Mouse (Mus musculus) brown adipose tissue, adult 24 weeks (tissue): ENCODE results near the gene Spsb1. TPM values are rescaled to one million over a fixed set of nuclear protein-coding genes. Genes with fewer than 3 reads are reported as not detected.

Source experiments
- H3K27ac ChIP-seq: fragments of 200-500 bp; replicated peaks from 2 replicates; pipeline ENCODE4 v1.5.1; 2012; ENCODE audit warnings: low read depth, mild to moderate bottlenecking, low read length
- H3K4me1 ChIP-seq: fragments of 200-500 bp; 2 replicates; pipeline ENCODE4 v1.6.1; 2012; ENCODE audit warnings: low read length, mixed read lengths; ENCODE audit not compliant: control insufficient read depth, insufficient read depth, insufficient read length
- H3K4me3 ChIP-seq: fragments of 200-500 bp; 2 replicates; pipeline ENCODE4 v1.5.1; 2012; ENCODE audit warnings: low read depth, mild to moderate bottlenecking, low read length, moderate library complexity; ENCODE audit not compliant: insufficient read depth
- polyA plus RNA-seq: library from polyadenylated mRNA; stranded (reverse); fragments of >200 nt; gene quantifications from 2 replicates; pipeline ENCODE4 v1.2.4, GENCODE M21; 2012; ENCODE audit not compliant: missing spikeins, insufficient read depth, insufficient read length

Gene Spsb1
- 24.3 and 32.5 TPM in 2 replicates for polyA plus RNA-seq

DNA sequence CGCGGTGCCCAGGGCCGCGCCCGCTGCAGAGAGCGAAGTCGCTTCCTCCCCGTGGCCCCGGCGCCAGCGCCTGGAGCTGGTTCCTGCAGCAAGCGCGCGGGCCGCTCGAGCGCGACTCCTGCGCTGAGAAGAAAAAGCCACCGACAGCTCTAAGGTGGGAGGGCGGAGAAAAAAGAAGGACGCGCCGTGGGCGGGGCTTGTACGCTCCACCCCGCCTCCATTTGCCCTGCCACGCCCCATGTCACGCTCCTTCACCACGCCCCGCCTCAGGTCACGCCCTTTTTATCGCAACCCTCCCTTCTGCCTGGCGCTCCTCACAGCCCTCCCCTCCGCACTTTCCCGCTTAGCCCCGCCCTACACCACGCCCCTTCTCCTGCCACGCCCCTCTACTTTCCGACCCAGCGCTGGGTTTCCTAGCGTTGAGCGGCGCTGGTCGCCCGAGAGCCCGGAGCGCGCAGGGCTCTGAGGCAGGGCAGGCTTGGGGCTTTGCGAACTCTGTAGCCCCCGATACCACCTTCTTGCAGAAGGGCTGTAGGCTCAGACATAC, at the start of gene Spsb1:
Gene Spsb1 (minus strand): TSS at position 151 of the 547 bp plus-strand sequence.
- Histone ChIP-seq H3K4me3 (peak within 1 kb of the TSS; percentile 68), H3K27ac (peak within 1 kb of the TSS; percentile 37), H3K4me1 (peaks cover 19% of the 10 kb centered on the region)

DNA sequence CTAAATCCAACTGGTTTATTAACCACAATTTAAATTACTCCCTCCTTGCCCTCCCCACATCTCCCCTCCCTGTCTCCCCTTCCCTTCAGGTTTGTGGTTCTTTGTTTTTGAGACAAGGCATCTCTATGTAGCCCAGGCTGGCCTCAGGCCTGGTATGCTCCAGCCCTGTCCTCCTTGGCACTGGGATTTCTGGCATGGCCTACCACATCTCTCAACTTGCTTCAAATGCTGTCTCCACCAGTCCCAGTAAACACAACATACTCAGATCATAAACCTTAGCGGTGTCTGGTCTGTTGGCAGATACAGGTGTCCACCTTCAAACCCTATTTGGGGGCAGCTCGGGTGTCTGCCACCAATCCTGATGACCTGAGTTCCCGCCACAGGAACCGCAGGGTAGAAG, 48.8 kb upstream of the Spsb1 start:
- no peak overlapping the region for H3K4me3 ChIP-seq
- H3K27ac ChIP-seq: peak overlapping the region; percentile 53
- H3K4me1 ChIP-seq: peaks cover 16% of the 10 kb centered on the region

DNA sequence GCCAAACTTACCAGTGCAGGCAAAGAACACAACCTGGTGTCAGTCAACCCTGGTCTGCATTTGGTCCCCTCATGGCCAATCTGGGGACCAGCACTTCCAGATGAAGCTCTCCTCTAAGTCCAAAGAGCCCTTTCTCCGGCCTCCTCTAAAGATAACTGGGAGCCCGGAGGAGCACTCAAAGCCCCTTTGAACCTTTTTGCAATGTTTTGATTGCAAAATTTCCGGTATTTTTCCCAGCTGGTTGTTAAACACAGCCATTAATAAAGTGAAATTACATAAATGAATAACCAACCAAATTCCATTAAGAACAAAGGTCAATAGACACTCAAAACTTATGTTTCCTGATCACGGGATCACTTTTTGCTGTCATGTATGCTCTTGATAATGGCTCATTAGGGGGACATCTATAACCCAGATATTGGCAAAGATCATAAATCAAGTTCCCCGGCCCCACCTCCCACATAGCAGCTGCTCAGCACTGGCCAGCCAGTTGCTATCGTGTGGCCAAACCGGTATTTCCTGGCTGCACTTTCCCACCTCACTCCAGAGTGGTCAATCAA, 48.3 kb upstream of the Spsb1 start:
- peaks cover 16% of the 10 kb centered on the region for H3K4me1 ChIP-seq
- peak overlapping the region; percentile 74 for H3K4me3 ChIP-seq

DNA sequence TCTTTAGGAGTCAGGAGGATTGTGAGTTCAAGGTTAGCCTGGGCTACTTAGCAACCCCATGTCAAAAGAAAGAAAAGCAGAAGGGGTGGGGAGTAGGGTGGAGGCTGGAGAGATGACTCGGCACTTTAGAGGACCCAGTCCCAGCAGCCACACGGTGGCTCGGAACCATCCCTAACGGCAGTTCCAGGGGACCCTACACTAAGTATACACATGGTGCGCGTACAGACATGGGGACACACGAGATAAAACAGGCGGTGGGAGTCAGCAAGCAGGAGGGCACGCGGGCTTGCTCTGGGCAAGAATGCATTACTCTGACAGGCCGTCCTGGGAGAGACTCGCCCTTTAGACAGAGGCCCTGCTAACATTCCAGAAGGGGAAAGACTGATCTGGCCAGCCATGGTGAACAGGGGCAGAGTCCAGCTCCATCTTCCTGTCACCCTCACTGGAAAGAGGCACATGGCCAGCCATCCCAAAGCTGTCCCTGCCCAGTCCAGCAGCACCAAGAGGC, 47.2 kb upstream of the Spsb1 start:
- Histone ChIP-seq H3K4me3 (peak overlapping the region; percentile 74), H3K4me1 (peaks cover 18% of the 10 kb centered on the region), H3K27ac (peak overlapping the region; percentile 94)

More for the DNA sequence above, 48.3 kb upstream of the Spsb1 start:
- peak overlapping the region; percentile 75 for H3K27ac ChIP-seq

DNA sequence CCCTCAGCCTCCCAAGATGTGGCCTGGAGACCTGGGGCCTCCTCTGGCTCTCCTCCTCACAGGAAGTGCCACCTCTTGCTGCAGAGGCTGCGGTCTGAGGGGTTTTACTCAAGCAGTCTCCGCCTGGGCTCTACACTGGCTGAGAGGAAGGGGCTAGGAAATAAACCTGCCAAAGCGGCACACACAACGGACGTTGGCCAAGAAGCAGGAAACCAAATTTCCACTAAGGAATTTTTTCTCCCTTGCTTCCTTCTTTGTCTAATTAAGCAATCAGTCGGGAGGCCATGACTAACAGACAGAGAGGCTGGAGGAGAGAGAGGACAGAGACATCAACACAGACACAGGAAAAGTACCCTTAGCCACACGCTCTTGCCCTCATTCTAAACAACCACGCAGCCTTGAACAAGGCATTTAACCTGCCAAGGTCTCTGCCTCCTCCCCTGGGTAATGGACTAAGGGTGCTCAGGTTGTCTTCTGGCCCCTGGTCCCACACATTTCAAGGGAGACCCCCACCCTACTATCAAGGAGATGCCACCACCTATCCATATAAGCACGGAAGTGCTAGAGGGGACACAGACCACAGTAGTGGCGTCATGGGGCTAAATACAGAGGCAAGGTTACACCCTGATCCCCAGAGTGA, 46.5 kb upstream of the Spsb1 start:
- H3K4me1 ChIP-seq: peaks cover 23% of the 10 kb centered on the region
- H3K4me3 ChIP-seq: peak overlapping the region; percentile 74
- peak overlapping the region; percentile 94 for H3K27ac ChIP-seq

DNA sequence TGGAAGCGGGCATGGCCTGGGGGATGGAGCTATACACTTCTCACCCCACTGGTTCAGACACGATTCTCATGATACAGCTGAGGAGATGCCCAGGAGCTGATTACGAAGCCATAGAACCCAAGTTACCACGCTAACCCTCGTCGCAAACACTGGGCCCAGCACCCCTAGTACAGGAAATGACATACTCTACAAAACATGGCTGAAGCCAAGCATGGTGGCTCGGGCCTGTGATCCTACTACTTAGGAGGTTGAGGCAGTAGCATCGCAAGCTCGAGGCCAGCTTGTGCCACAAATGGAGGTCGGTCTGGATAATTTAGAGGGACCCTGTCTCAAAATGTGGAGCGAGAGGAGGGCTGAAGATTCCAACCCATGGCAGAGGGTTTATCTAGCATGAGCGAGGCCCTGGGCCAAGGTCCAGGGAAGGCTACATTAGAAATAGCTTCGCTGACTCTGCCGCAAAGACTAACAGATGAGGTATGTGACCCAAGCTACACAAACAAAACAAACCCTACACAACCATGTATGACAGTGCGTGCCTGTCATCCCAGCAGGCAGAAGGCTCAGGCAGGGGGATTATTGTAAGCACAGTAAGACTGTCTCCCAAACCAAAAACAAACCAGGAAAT, 45.2 kb upstream of the Spsb1 start:
- H3K27ac ChIP-seq: peak overlapping the region; percentile 94
- peak overlapping the region; percentile 74 for H3K4me3 ChIP-seq
- H3K4me1 ChIP-seq: peaks cover 20% of the 10 kb centered on the region

DNA sequence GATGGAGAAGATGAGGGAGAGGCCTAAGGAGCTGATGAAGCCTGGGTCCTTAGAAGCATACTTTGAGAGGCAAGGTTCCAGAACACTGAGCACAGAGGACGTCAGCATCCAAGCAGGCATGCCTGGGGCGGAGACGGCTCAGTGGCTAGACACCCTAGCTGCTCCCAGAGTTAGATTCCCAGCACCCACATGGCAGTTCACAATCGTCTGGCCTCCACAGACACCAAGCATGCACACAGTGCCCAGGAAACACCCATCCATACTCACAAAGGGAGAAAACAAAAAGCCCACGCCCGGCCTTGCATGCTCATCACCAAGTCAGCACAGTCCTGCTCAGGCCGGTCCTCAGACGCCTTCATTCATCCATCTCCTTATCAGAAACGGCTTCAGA, 44.7 kb upstream of the Spsb1 start:
- Histone ChIP-seq H3K4me3 (peak overlapping the region; percentile 0; the same call in 1 of the 2 replicates), H3K27ac (peak overlapping the region; percentile 94), H3K4me1 (peaks cover 20% of the 10 kb centered on the region)

DNA sequence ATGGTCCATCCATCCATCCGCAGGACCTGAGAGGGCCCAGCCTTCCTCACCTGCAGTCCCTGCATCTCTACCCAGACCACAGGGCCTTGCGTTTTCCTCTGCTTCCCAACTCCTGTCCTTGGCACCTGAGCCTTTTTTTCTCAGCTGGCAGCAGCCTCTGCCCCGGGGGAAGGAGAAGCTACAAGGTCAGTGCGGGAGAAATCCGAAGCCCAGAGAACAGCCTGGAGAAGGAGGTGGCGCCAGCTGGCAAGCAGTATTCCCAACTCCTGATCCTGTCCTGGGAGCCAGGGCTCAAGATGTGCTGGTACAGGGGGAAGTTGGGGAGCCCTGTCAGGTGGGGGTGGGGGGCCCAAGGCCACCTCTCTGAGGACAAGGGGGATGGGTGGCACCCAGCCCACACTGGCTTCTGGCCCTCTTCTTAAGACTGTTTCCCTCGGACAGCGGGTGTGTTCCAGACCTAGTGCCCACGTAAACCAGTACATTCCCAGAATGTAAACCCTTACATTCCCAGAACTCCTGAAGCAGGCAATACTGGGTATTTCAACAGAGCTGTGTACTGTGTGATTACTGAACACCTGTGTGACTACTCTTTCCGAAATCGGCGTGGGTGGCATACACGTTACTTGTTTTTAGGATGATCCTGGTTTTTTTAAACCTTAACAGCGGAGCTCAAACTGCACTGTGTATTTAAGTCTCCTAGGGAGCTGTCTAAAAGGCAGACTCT, 44.1 kb upstream of the Spsb1 start:
- Histone ChIP-seq H3K4me1 (peaks cover 20% of the 10 kb centered on the region), H3K4me3 (peak overlapping the region; percentile 0; the same call in 1 of the 2 replicates), H3K27ac (peak overlapping the region; percentile 94)

DNA sequence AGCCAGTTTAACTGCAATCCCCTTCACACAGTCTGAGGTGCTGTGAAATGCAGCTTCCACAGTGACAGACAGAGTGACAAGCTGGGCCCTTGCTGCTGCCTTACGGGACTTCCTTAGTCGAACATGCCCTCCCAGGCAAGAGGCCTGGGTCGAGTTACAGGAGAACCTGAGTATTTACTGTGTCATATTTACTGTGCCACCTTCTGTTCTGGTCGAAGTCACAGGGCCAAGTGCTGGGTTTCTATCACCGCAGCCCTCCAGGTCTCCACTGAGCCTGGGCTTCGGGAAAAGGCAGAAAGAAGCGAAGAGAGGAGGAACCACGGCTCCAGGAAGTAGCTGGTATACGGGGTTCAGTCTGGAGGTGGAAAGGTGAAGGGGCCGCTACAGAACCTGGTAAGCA, 43.2 kb upstream of the Spsb1 start:
- peak overlapping the region; percentile 20 for H3K27ac ChIP-seq
- H3K4me1 ChIP-seq: peaks cover 19% of the 10 kb centered on the region
- H3K4me3 ChIP-seq: no peak overlapping the region

DNA sequence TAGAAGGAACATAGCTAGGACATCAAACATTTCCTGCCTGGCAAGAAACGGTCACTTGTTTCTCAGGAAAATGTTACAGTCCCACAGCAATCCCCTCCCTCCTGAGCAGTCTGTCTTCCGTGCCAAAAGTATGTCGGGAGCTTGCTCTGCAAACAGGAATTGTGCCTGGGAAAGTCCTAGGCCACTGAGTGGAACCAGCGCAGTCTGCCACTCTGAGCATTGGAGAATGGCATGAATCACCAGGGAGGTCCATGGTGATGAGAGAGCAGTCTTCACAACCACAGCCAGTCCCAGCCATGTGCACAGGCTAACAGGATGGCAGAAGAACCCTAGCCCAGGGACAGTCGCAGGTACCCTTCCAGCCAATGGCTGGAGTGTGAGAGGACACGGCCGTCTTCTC, 41.6 kb upstream of the Spsb1 start:
- Histone ChIP-seq H3K4me1 (peaks cover 21% of the 10 kb centered on the region), H3K4me3 (no peak overlapping the region), H3K27ac (no peak overlapping the region)

DNA sequence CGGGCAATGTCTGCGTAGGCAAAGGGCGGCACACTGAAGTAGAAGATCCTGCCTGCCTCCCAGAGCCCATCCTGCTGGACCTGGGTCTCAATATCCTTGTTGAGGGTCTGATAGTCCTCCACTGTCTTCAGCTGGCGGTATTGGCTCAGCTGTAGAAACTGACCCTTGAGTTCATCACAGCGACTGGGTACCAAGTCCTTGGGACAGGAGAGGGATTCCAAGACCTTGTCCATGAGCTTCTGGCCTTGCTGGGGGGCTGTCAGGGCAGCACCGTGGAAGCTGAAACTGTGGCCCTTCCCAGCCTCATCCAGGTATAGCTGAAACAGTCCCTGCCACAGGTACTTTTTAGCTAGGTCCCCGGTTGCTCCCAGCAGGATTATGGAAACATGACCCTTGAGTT, 41.1 kb upstream of the Spsb1 start:
- H3K27ac ChIP-seq: 0 out of 2 replicates have a peak overlapping the region, but pooled peaks have one; percentile 16
- H3K4me1 ChIP-seq: peaks cover 23% of the 10 kb centered on the region

DNA sequence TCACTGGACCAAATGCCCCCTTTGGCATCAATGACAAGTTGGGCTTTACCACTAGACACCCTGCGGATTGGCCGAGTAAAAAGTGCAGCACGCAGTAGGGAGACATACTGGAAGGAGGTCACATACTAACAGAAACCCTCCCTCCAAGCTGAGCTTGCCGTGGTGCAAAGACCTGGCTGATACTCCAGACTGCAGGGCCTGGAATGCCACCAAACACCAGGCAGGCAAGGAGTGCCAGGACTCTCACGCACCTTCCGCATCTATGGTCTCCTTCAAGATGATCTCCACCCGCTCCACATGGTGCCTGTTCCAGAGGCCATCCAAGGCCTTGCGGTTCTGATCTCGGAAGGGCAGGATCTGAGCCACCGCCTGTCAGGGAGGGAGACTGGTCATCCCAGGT, 39.4 kb upstream of the Spsb1 start:
- H3K27ac ChIP-seq: 0 out of 2 replicates have a peak overlapping the region, but pooled peaks have one; percentile 2
- H3K4me3 ChIP-seq: no peak overlapping the region
- H3K4me1 ChIP-seq: peaks cover 26% of the 10 kb centered on the region

More for the DNA sequence above, 41.1 kb upstream of the Spsb1 start:
- no peak overlapping the region for H3K4me3 ChIP-seq

DNA sequence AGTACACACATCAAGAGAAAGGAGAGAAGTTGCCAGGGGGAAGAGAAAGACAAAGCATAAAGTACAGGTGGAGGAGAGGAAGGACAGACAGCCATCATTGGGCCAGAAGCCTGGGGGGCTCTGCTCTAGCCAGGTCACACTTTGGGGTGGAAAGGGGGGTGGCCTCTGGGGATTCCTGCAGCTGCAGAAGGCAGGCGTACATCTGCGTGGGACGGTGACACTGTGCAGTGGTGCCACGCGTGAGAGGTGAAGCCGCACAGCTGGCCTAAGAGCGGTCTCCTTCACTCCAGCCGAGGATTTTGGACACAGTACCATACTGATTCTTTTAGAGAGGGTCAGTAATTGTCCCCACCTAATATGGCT, 37.8 kb upstream of the Spsb1 start:
- Histone ChIP-seq H3K4me1 (peaks cover 28% of the 10 kb centered on the region), H3K27ac (0 out of 2 replicates have a peak overlapping the region, but pooled peaks have one; percentile 17), H3K4me3 (no peak overlapping the region)

DNA sequence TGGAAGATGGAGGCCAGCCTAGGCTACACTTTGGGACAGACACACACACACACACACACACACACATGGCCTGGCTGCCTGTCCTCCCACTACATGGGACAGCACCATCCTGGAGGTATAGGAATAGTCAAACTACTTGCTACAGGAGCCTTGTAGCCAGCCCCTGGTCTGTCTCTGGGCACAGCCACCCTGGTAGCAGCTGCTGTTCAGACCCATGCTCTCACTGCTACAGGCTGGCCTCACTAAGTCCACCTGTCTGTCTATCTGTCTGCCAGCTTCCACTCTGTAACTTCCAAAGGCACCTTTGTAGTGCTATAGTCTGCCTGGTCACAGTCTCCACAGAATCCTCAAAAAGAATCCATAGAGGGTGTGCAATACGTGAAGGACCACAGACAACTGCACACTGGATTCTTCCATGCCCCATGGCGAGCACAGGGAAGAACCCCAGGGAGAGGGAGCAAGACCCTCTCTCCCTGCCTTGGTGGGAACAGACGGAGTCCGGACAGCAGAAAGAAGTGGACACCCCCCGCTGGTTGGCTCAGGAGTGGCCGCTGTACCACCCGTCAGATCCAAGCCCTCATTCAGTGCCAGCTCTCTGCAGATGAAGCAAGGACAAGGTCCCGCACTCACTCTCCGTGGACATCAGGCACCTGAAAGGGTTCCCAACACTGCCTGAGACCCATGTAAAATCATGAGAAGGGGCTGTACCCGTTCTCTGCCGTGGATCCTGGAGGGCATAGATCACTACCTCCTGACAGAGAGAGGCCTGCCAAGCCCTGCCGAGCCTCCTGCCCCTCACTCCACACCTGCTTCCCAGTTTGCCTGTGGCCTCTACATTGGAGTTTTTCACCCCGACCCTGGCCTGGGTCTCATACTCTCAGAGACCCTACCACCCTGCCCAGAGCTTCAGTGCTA, 37.2 kb upstream of the Spsb1 start:
- peaks cover 27% of the 10 kb centered on the region for H3K4me1 ChIP-seq
- no peak overlapping the region for H3K4me3 ChIP-seq
- H3K27ac ChIP-seq: 0 out of 2 replicates have a peak overlapping the region, but pooled peaks have one; percentile 17
